Mouse (Mus musculus): ENCODE data around the gene Maff. TPM values are rescaled to one million over a fixed set of nuclear protein-coding genes. Genes with fewer than 3 reads are reported as not detected.

Maff gene
- total and polyA plus RNA-seq, 3 experiments, result 9.2 to 15.4 (median 10.5) TPM

GRCm38 (mm10) chr15:79347165-79347844, 884 bp downstream of the Maff start (continued):
- TF ChIP-seq TCF12 (IDR thresholded peaks at IDR 0.05; ENCODE audit: low read depth, low read length) (no peak; the same call in 1 of the 2 replicates), PAX5 (IDR thresholded peaks at IDR 0.05; ENCODE audit: low read length) (no peak), MXI1 (IDR thresholded peaks at IDR 0.05; ENCODE audit: low read depth, low read length) (peak; percentile 15; the same call in 1 of the 2 replicates), KAT2A (IDR thresholded peaks at IDR 0.05; ENCODE audit: insufficient replicate concordance, low read length) (no peak), MYC (IDR thresholded peaks at IDR 0.05; ENCODE audit: low read depth, low read length) (peak; percentile 66; the same call in 1 of the 2 replicates), GABPA (IDR thresholded peaks at IDR 0.05; ENCODE audit: insufficient replicate concordance, low read depth, low read length) (no peak), ZKSCAN1 (IDR thresholded peaks at IDR 0.05; ENCODE audit: borderline replicate concordance, low read depth, low read length) (no peak), MAX (IDR thresholded peaks at IDR 0.05; ENCODE audit: low read length) (peak; percentile 60), UBTF (IDR thresholded peaks at IDR 0.05; ENCODE audit: low read depth, low read length) (peak; percentile 36; the same call in 1 of the 2 replicates), JUN (IDR thresholded peaks at IDR 0.05; ENCODE audit: insufficient read depth, low read depth, low read length) (peak; percentile 63), ZC3H11A (IDR thresholded peaks at IDR 0.05; ENCODE audit: low read depth, low read length) (no peak), RCOR1 (conservative IDR thresholded peaks at IDR 0.05; ENCODE audit: low read depth, low read length) (no peak), ELF1 (IDR thresholded peaks at IDR 0.05; ENCODE audit: low read depth, low read length) (no peak), IRF4 (IDR thresholded peaks at IDR 0.05; ENCODE audit: low read depth, low read length) (peak; percentile 84), SMC3 (IDR thresholded peaks at IDR 0.05; ENCODE audit: low read depth, low read length) (no peak), EP300 (IDR thresholded peaks at IDR 0.05; ENCODE audit: low read length) (no peak), JUND (conservative IDR thresholded peaks at IDR 0.05; ENCODE audit: low read depth, low read length) (peak; percentile 59; the same call in 1 of the 2 replicates), ETS1 (conservative IDR thresholded peaks at IDR 0.05; ENCODE audit: low read depth, low read length) (peak; percentile 33; the same call in 1 of the 2 replicates), ZNF384 (IDR thresholded peaks at IDR 0.05; ENCODE audit: low read depth, low read length) (no peak), E2F4 (IDR thresholded peaks at IDR 0.05; ENCODE audit: insufficient replicate concordance, low read depth, low read length) (no peak)

GRCm38 (mm10) chr15:79347845-79348506, 1.6 kb downstream of the Maff start:
- Histone ChIP-seq H3K27me3 (replicated peaks) (no peaks in the 10 kb centered on the region), H3K4me1 (ENCODE audit: control insufficient read depth in 1 of 2, insufficient read depth in 2 of 2) (peaks cover 28 to 67% of the 10 kb centered on the region in 2 experiments), H3K9ac (ENCODE audit: insufficient read depth, low read depth) (peak overlapping the region; percentile 73), H3K27ac (ENCODE audit: insufficient read depth, low read depth) (peak overlapping the region; percentile 72), H3K9me3 (replicated peaks; ENCODE audit: low read length) (peaks cover 21% of the 10 kb centered on the region), H3K4me3 (replicated peaks in 1 of 3; ENCODE audit: low read depth in 2 of 3, low read length in 2 of 3, poor library complexity in 1 of 3) (peak overlapping the region; percentile 82 to 93 (median 87)), H3K4me2 (ENCODE audit: insufficient read depth, low read depth, poor library complexity, severe bottlenecking) (peak overlapping the region; percentile 86), H3K79me2 (replicated peaks; ENCODE audit: control insufficient read depth, extremely low read depth, insufficient read depth, poor library complexity, severe bottlenecking) (no peaks in the 10 kb centered on the region; the same call in 1 of the 2 replicates), H3K36me3 (replicated peaks in 1 of 2; ENCODE audit: control insufficient read depth in 1 of 2, insufficient read depth in 1 of 2, low read length in 1 of 2) (peaks cover 0 to 25% of the 10 kb centered on the region in 2 experiments)
- DNase-seq (ENCODE audit: extremely low read depth), result peak; percentile 65
- in situ Hi-C loops (cut with MboI; ENCODE audit: low pct_ligation_motif_present, low pct_unique_long_range_greater_than_20kb, low sequenced_read_pairs), result loop anchor here (25.0 kb wide), 1 partner anchor 436 kb away; the partner anchor contains the start of gene Pdxp
- dilution Hi-C loops (cut with MboI; ENCODE audit: extremely low pct_ligation_motif_present, extremely low pct_unique_long_range_greater_than_20kb, low sequenced_read_pairs), result no loop called here
- TF ChIP-seq NRF1 (IDR thresholded peaks at IDR 0.05; ENCODE audit: low read depth, low read length) (peak; percentile 16; the same call in 1 of the 2 replicates), BHLHE40 (IDR thresholded peaks at IDR 0.05; ENCODE audit: low read depth, low read length) (peak; percentile 78), USF1 (IDR thresholded peaks at IDR 0.05; ENCODE audit: low read depth, low read length) (peak; percentile 39), MAX (IDR thresholded peaks at IDR 0.05; ENCODE audit: low read length) (peak; percentile 71), EP300 (IDR thresholded peaks at IDR 0.05; ENCODE audit: low read length) (no peak), CHD1 (IDR thresholded peaks at IDR 0.05; ENCODE audit: low read depth, low read length) (no peak), TBP (conservative IDR thresholded peaks at IDR 0.05; ENCODE audit: low read depth, low read length) (no peak), ZNF384 (IDR thresholded peaks at IDR 0.05; ENCODE audit: low read depth, low read length) (no peak), MYC (IDR thresholded peaks at IDR 0.05; ENCODE audit: low read depth, low read length) (no peak), SMC3 (IDR thresholded peaks at IDR 0.05; ENCODE audit: low read depth, low read length) (no peak), NELFE (IDR thresholded peaks at IDR 0.05; ENCODE audit: low read depth, low read length) (peak; percentile 27; the same call in 1 of the 2 replicates), CHD2 (IDR thresholded peaks at IDR 0.05; ENCODE audit: low read length) (no peak), SIN3A (IDR thresholded peaks at IDR 0.05; ENCODE audit: low read length) (peak; percentile 74), GABPA (IDR thresholded peaks at IDR 0.05; ENCODE audit: insufficient replicate concordance, low read depth, low read length) (no peak), ELF1 (IDR thresholded peaks at IDR 0.05; ENCODE audit: low read depth, low read length) (peak; percentile 4; the same call in 1 of the 2 replicates), ETS1 (conservative IDR thresholded peaks at IDR 0.05; ENCODE audit: low read depth, low read length) (peak; percentile 43), RAD21 (IDR thresholded peaks at IDR 0.05; ENCODE audit: low read depth, low read length) (no peak), MAZ (IDR thresholded peaks at IDR 0.05; ENCODE audit: low read depth, low read length) (no peak), CTCF (conservative IDR thresholded peaks at IDR 0.05 in 1 of 2, IDR thresholded peaks at IDR 0.05 in 1 of 2; ENCODE audit: low read depth in 2 of 2, low read length in 2 of 2) (peak in 1 of 2 experiments; percentile 8; a peak in 1 of 4 replicates), MXI1 (IDR thresholded peaks at IDR 0.05; ENCODE audit: low read depth, low read length) (peak; percentile 90; the same call in 1 of the 2 replicates), POLR2A (IDR thresholded peaks at IDR 0.05; ENCODE audit: low read depth, low read length) (no peak), HCFC1 (IDR thresholded peaks at IDR 0.05; ENCODE audit: low read depth, low read length) (no peak; the same call in 1 of the 2 replicates)
